Mouse (Mus musculus) C2C12 (cell line): Measurements from ENCODE around the gene Arid3b. TPM values are rescaled to one million over a fixed set of nuclear protein-coding genes. Genes with fewer than 3 reads are reported as not detected.

ENCODE experiments used
- H3K27me3 ChIP-seq: one replicate; pipeline ENCODE4 v1.6.1; 2011; ENCODE audit not compliant: control insufficient read depth, insufficient read depth, insufficient read length
- H3K36me3 ChIP-seq: one replicate; pipeline ENCODE4 v1.6.1; 2011; ENCODE audit not compliant: control insufficient read depth, insufficient read depth
- H3K4me3 ChIP-seq: one replicate; pipeline ENCODE4 v1.5.1; 2011; ENCODE audit warnings: mild to moderate bottlenecking, control low read depth; ENCODE audit not compliant: poor library complexity, insufficient read depth, severe bottlenecking
- H3K79me2 ChIP-seq: one replicate; pipeline ENCODE4 v1.6.1; 2011; ENCODE audit not compliant: control insufficient read depth, insufficient read depth
- H3K79me3 ChIP-seq: one replicate; pipeline ENCODE4 v1.6.1; 2011; ENCODE audit warnings: low read depth, control low read depth
- H3ac ChIP-seq: one replicate; pipeline ENCODE3; 2011; ENCODE audit warnings: low read depth; ENCODE audit not compliant: control insufficient read depth, insufficient read length
- CEBPB ChIP-seq: IDR thresholded peaks from one replicate; pipeline ENCODE4 v1.6.1; 2011; ENCODE audit warnings: low read depth, mild to moderate bottlenecking, control low read depth, moderate library complexity
- CTCF ChIP-seq: IDR thresholded peaks from one replicate; pipeline ENCODE4 v1.5.1; 2011; ENCODE audit not compliant: control insufficient read depth, insufficient read depth, insufficient read length
- FOSL1 ChIP-seq: IDR thresholded peaks from one replicate; pipeline ENCODE4 v1.8.0; 2011; ENCODE audit warnings: mild to moderate bottlenecking, low read length; ENCODE audit not compliant: poor library complexity, insufficient read depth, severe bottlenecking
- MAX ChIP-seq: IDR thresholded peaks from one replicate; pipeline ENCODE4 v1.6.1; 2011; ENCODE audit warnings: mild to moderate bottlenecking, control low read depth
- MYOD1 ChIP-seq: IDR thresholded peaks from one replicate; pipeline ENCODE4 v1.6.1; 2011; ENCODE audit warnings: low read depth; ENCODE audit not compliant: control insufficient read depth, insufficient read length
- MYOG ChIP-seq: IDR thresholded peaks from one replicate; pipeline ENCODE4 v1.6.1; 2011; ENCODE audit not compliant: control insufficient read depth, insufficient read length; ENCODE audit errors: extremely low read depth
- USF1 ChIP-seq: IDR thresholded peaks from one replicate; pipeline ENCODE4 v1.6.1; 2011; ENCODE audit warnings: low read depth, mild to moderate bottlenecking, control low read depth, moderate library complexity
- polyA plus RNA-seq: library from polyadenylated mRNA; unstranded; fragments of >200 nt; fragmentation: generic; extraction: Trizol; gene quantifications from one replicate; pipeline ENCODE4 v1.2.1, GENCODE M21; 2012; ENCODE audit warnings: missing spikeins

The Arid3b gene
- polyA plus RNA-seq, 1 experiment: 0.87 TPM

DNA sequence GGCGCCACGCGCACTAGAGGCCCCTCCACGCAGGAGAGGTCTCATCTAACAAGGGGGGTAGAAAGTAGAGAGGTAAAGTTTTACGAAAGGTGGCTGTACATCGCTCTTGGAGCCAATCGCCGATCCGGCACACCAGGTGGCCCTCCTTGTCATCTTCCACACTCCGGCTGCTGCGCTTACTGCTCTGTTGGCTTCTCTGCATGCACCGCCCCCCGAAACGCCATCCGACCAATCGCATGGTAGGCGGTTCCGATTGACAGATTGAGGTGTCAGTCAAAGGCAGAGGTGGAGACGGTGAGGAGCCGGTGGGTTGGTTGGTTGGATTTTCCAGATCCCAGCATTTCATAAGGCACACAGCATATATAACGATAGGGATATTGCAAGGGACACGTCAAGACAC, 78.1 kb downstream of the Arid3b start:
- H3K79me2 ChIP-seq: peaks cover 53% of the 10 kb centered on the region
- TF ChIP-seq USF1: no peak
- TF ChIP-seq CTCF: no peak
- no peak for TF ChIP-seq MYOG
- TF ChIP-seq FOSL1: no peak
- no peak for TF ChIP-seq CEBPB
- no peak for TF ChIP-seq MAX
- TF ChIP-seq MYOD1: no peak
- no peak overlapping the region for H3ac ChIP-seq
- H3K79me3 ChIP-seq: peaks cover 30% of the 10 kb centered on the region
- H3K36me3 ChIP-seq: peaks cover 80% of the 10 kb centered on the region
- no peaks in the 10 kb centered on the region for H3K27me3 ChIP-seq
- no peak overlapping the region for H3K4me3 ChIP-seq

DNA sequence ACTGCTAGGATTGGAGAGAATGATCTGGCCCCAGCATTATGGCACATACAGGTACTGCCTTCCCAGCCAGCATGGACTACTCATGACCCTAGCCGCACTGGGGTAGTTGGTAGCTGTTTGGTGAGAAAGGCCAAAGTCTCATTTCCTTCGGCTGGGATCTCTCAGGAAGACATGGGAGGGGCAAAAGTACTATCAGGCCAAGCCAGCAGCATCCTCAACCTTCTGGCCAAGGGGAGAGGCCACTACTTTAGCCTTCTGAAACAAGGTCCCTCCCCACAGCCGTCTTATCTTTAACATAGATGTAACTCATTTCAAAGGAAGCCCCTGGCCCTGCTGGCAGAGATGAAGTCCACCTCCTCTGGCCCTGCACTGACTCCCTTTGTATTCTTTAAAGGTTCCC, 79.0 kb downstream of the Arid3b start:
- peaks cover 44% of the 10 kb centered on the region for H3K79me2 ChIP-seq
- TF ChIP-seq CTCF (no peak), USF1 (no peak), MAX (no peak), CEBPB (no peak), MYOG (no peak), FOSL1 (no peak), MYOD1 (no peak)
- H3ac ChIP-seq: no peak overlapping the region
- peaks cover 89% of the 10 kb centered on the region for H3K36me3 ChIP-seq
- no peaks in the 10 kb centered on the region for H3K27me3 ChIP-seq
- H3K79me3 ChIP-seq: peaks cover 20% of the 10 kb centered on the region
- H3K4me3 ChIP-seq: no peak overlapping the region

- no peaks in the 10 kb centered on the region for H3K27me3 ChIP-seq
- TF ChIP-seq FOSL1 (no peak), CEBPB (no peak), MYOG (no peak), CTCF (no peak), USF1 (no peak), MYOD1 (no peak), MAX (no peak)
- H3K4me3 ChIP-seq: no peak overlapping the region
- H3K36me3 ChIP-seq: peaks cover 91% of the 10 kb centered on the region
- H3ac ChIP-seq: no peak overlapping the region
- no peaks in the 10 kb centered on the region for H3K79me2 ChIP-seq
- no peaks in the 10 kb centered on the region for H3K79me3 ChIP-seq
These were observed 85.7 kb downstream of the Arid3b start for GRCm38 (mm10) chr9:57750901-57751300.

- H3K36me3 ChIP-seq: peaks cover 79% of the 10 kb centered on the region
- no peak overlapping the region for H3K4me3 ChIP-seq
- no peaks in the 10 kb centered on the region for H3K27me3 ChIP-seq
- TF ChIP-seq MYOD1 (no peak), MYOG (no peak), MAX (no peak), USF1 (no peak)
- no peak overlapping the region for H3ac ChIP-seq
- H3K79me3 ChIP-seq: no peaks in the 10 kb centered on the region
- no peaks in the 10 kb centered on the region for H3K79me2 ChIP-seq
These were observed 87.8 kb downstream of the Arid3b start for GRCm38 (mm10) chr9:57748831-57749230.

- Histone ChIP-seq H3ac (no peak overlapping the region), H3K27me3 (no peaks in the 10 kb centered on the region), H3K4me3 (no peak overlapping the region), H3K36me3 (peaks cover 72% of the 10 kb centered on the region), H3K79me2 (no peaks in the 10 kb centered on the region), H3K79me3 (no peaks in the 10 kb centered on the region)
- TF ChIP-seq USF1 (no peak), MYOD1 (no peak), CTCF (no peak), FOSL1 (no peak), MAX (no peak), CEBPB (no peak), MYOG (no peak)
These were observed 88.5 kb downstream of the Arid3b start for GRCm38 (mm10) chr9:57748137-57748536.

DNA sequence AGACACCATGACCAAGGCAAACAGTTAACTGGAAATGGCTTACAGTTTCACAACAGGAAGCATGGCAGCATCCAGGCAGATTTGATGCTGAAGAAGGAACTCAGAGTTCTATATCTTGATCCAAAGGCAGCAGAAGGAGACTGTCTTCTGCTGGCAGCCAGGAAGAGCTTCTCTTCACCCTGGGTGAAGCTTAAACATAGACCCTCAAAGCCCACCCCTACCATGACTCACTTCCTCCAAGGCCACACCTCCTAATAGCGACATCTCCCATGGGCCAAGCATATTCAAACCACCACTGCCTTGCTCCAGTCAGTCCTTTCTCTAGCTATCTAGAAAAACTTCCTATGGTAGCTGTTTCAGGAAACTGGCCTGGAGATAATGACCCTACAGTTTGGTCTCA, 89.5 kb downstream of the Arid3b start:
- peaks cover 62% of the 10 kb centered on the region for H3K36me3 ChIP-seq
- no peak overlapping the region for H3ac ChIP-seq
- H3K79me2 ChIP-seq: no peaks in the 10 kb centered on the region
- no peaks in the 10 kb centered on the region for H3K79me3 ChIP-seq
- no peak overlapping the region for H3K4me3 ChIP-seq
- TF ChIP-seq MYOG: no peak
- TF ChIP-seq CEBPB: no peak
- TF ChIP-seq CTCF: no peak
- no peak for TF ChIP-seq MAX
- TF ChIP-seq FOSL1: no peak
- TF ChIP-seq USF1: no peak
- TF ChIP-seq MYOD1: no peak
- H3K27me3 ChIP-seq: no peaks in the 10 kb centered on the region
